Mouse (Mus musculus): ENCODE results near the gene Olfr1411.

DNA sequence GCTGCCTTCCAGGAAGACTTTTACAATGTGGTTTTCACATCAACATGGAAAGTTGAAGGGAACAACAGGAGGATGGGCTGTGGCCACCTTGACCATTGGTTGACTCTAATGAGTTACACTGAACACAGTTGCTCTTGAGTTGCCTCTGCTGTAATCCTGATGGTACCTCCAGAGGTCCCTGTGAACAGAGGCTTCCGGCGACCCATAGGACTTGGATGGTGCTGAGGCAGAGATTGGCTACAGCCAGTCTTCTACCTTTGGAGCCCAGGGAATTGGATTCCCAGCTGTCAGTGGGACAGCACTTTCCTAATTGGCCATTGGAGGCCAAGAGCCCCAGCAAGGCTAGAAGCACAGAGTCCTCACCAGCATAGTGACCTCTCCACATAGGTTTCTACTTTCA lies 8.7 kb upstream of the Olfr1411 start, which contains the start of gene Olfr1412:
- TF ChIP-seq EP300 (IDR thresholded peaks at IDR 0.05; ENCODE audit: low read depth) (no peak), CTCF (IDR thresholded peaks at IDR 0.05; ENCODE audit: low read depth) (no peak)

All from heart, postnatal 0 days (tissue).